30 mouse cellular contexts compared by ENCODE assay signal in the genomic region with DNA sequence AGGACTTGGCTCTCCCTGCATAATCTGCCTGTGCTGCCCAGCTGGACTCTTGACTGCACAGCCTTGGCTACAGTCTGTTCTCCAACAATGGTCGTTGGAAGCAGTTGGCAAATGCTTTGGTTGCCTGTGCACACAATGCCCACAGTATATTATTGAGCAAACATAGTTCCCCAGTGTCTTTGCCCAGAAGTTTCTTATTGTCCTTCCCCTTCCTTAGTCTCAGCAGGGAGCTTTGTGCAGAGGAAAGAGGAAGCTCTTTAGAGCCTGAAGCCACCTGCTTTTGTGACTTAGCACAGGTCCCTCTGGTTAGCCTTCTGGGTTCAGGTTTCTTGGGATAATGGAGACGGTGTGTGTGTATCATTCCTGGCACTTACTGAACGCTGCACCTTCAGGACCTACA.
DNase-seq lines count a peak whose midpoint lies in the region; ATAC-seq lines count a peak whose summit lies in the region.
"Had no signal": no experiment of that assay in that cellular context is flagged by ENCODE, and none has a peak within 500 bp of the region (broad histone marks: within the 10 kb centered on the region; RNA-seq: fewer than 3 reads in every experiment).

No protein-coding gene starts in this region.

- no peaks in the 10 kb centered on the region for H3K27me3 ChIP-seq in liver, embryonic 15.5 days
- H3K27me3 ChIP-seq: embryonic facial prominence, embryonic 15.5 days; forebrain, embryonic 13.5 days; intestine, embryonic 15.5 days; midbrain, embryonic 13.5 days had no signal

- DNase-seq in liver: no peak
- peak; percentile 13 for DNase-seq in Muller cell, postnatal 12 days (ENCODE audit: inconsistent ontology term)
- DNase-seq in spleen, adult 12 weeks (ENCODE audit: low spot score): no peak
- no peak for DNase-seq in heart, postnatal 4 days
- no peak for DNase-seq in gastrocnemius, postnatal 14 days
- DNase-seq: adrenal gland, postnatal 10 days; B cell, adult 2 months; cerebellum, adult 11-12 months; cerebellum, postnatal 10 days; gastrocnemius, postnatal 10 days; heart, adult 11 months; kidney, adult 2 months; kidney, postnatal 36 days; layer of hippocampus, postnatal 36 days; left cerebral cortex, postnatal 4 days; lung, embryonic 14.5 days; retina, postnatal 1 day; right cerebral cortex, postnatal 14 days had no signal

- WGBS in liver, embryonic 15.5 days (ENCODE audit: insufficient replicate concordance): 42% methylated on average over 3 of the region's 3 CpGs

- H3K27ac ChIP-seq in liver, embryonic 15.5 days (replicated peaks): 0 out of 2 replicates have a peak overlapping the region, but pooled peaks have one; percentile 41
- H3K27ac ChIP-seq: embryonic facial prominence, embryonic 10.5 days; embryonic facial prominence, embryonic 15.5 days; forebrain, embryonic 13.5 days; hindbrain, postnatal 0 days; intestine, embryonic 15.5 days; midbrain, embryonic 13.5 days; stomach, postnatal 0 days had no signal

- no peaks in the 10 kb centered on the region for H3K36me3 ChIP-seq in liver, embryonic 15.5 days (replicated peaks)
- H3K36me3 ChIP-seq: embryonic facial prominence, embryonic 10.5 days; embryonic facial prominence, embryonic 15.5 days; hindbrain, embryonic 10.5 days; intestine, embryonic 15.5 days; midbrain, embryonic 13.5 days had no signal

- H3K4me1 ChIP-seq in liver, embryonic 15.5 days (replicated peaks): no peaks in the 10 kb centered on the region
- H3K4me1 ChIP-seq: embryonic facial prominence, embryonic 15.5 days; intestine, embryonic 15.5 days; midbrain, embryonic 13.5 days had no signal

- no peak for ATAC-seq in liver, embryonic 15.5 days (ENCODE audit: insufficient read depth)
- peak; percentile 89 to 92 for ATAC-seq in hematopoietic stem cell, adult 5-6 weeks (replicated peaks in 1 of 2; ENCODE audit: insufficient read depth in 1 of 2, low FRiP score in 2 of 2, low TSS enrichment in 1 of 2, low read depth in 1 of 2, poor library complexity in 2 of 2, severe bottlenecking in 2 of 2)
- ATAC-seq in monocyte, adult 5-6 weeks (replicated peaks; ENCODE audit: insufficient number of reproducible peaks, low FRiP score, low TSS enrichment, poor library complexity, severe bottlenecking): peak; percentile 88
- ATAC-seq: forebrain, embryonic 13.5 days; hindbrain, postnatal 0 days; intestine, embryonic 15.5 days; midbrain, embryonic 13.5 days had no signal

- no peak overlapping the region for H3K4me2 ChIP-seq in liver, embryonic 15.5 days
- H3K4me2 ChIP-seq: embryonic facial prominence, embryonic 15.5 days; forebrain, embryonic 13.5 days; heart, embryonic 11.5 days; intestine, embryonic 15.5 days; lung, embryonic 14.5 days; midbrain, embryonic 13.5 days had no signal

- no peak overlapping the region for H3K4me3 ChIP-seq in liver, embryonic 15.5 days (replicated peaks)
- H3K4me3 ChIP-seq: embryonic facial prominence, embryonic 10.5 days; embryonic facial prominence, embryonic 15.5 days; forebrain, embryonic 13.5 days; hindbrain, embryonic 10.5 days; intestine, embryonic 15.5 days; midbrain, embryonic 13.5 days had no signal

- H3K9ac ChIP-seq in liver, embryonic 15.5 days: no peak overlapping the region
- H3K9ac ChIP-seq: embryonic facial prominence, embryonic 15.5 days; forebrain, embryonic 13.5 days; intestine, embryonic 15.5 days; lung, embryonic 14.5 days; midbrain, embryonic 13.5 days had no signal

- H3K9me3 ChIP-seq in liver, embryonic 15.5 days (replicated peaks): no peaks in the 10 kb centered on the region
- H3K9me3 ChIP-seq: embryonic facial prominence, embryonic 10.5 days; embryonic facial prominence, embryonic 15.5 days; forebrain, embryonic 13.5 days; hindbrain, embryonic 10.5 days; intestine, embryonic 15.5 days had no signal

- intact Hi-C loops in gastrocnemius, postnatal 14 days (cut with DNase I; ENCODE audit: low total_unique reads): no loop called here
